Mouse (Mus musculus): ENCODE results near the gene Idh2. TPM values are rescaled to one million over a fixed set of nuclear protein-coding genes. Genes with fewer than 3 reads are reported as not detected.
A peak's percentile ranks its signal among the peaks of the same experiment; 100 is the strongest.

The Idh2 gene
- total RNA-seq, 4 experiments from 2014 or later = 295 to 383 (median 326) TPM

DNA sequence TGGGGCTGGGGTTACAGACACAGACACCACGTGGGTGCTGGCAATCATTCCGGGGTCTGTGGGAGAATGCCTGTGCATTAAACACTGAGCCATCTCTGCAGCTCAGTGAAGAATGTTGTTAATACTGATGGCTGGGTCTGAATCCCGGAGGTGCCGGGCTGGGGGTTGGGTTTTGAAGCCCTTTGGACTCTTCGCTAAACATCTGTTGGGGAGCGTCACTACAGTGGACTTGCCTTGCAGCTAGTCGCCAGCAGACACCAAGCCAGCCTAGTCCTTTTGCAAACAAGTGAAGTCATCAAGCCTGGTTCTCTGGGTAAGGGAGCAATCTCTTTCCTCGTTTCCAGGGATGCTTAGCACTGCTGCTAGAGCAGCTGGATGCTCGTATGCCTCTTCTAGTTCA is 27.0 kb downstream of the Idh2 start:
- DNase-seq (ENCODE audit: low spot score in 2 of 2) = no peak

DNA sequence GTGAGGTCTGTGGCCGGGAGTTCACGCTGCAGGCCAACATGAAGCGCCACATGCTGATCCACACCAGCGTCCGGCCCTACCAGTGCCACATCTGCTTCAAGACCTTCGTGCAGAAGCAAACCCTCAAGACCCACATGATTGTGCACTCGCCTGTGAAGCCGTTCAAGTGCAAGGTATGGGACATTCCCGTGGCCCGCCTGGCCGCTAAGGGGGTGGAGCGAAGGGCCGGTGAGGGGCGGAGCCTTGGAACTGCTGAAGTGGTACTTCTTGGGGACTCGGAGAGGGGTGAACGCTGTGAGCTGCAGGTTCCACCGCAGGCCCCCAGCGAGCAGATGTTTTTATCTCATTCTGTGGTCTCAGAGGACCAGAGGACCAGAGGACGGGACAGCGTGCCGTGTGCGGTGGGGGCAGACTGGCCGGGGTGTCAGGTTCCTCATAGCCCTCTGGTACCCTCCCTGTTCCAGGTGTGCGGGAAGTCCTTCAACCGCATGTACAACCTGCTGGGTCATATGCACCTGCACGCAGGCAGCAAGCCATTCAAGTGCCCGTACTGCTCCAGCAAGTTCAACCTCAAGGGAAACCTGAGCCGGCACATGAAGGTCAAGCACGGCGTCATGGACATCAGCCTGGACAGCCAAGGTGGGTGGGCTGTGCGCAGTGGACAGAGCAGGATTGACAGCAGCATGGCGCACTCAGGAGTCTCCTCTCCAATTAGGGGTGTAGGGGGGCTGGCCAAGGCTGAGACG is 29.0 kb downstream of the Idh2 start:
- DNase-seq (ENCODE audit: low spot score in 2 of 2) = no peak

DNA sequence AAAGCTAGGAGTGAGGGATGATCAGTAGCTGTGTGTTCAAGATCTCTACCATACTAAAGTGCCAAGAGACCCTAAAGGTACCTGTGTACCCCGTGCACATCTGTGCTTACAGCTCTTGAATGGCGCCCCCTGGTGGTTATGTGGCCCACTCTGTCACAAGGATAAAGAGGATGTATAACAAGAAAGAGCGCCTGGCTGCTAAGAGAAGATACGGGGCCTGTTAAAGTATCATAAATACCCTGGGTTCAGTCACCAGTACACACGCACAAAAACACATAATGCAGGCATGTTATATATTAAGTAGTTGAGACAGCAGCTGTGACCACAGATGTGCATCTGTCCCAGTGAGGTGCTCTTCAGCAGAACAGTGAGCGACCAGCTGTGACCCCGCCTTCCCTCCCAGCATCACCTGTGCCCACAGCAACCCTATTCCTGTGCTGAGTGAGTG is 30.7 kb downstream of the Idh2 start:
- no peak for DNase-seq (ENCODE audit: low spot score in 2 of 2)

DNA sequence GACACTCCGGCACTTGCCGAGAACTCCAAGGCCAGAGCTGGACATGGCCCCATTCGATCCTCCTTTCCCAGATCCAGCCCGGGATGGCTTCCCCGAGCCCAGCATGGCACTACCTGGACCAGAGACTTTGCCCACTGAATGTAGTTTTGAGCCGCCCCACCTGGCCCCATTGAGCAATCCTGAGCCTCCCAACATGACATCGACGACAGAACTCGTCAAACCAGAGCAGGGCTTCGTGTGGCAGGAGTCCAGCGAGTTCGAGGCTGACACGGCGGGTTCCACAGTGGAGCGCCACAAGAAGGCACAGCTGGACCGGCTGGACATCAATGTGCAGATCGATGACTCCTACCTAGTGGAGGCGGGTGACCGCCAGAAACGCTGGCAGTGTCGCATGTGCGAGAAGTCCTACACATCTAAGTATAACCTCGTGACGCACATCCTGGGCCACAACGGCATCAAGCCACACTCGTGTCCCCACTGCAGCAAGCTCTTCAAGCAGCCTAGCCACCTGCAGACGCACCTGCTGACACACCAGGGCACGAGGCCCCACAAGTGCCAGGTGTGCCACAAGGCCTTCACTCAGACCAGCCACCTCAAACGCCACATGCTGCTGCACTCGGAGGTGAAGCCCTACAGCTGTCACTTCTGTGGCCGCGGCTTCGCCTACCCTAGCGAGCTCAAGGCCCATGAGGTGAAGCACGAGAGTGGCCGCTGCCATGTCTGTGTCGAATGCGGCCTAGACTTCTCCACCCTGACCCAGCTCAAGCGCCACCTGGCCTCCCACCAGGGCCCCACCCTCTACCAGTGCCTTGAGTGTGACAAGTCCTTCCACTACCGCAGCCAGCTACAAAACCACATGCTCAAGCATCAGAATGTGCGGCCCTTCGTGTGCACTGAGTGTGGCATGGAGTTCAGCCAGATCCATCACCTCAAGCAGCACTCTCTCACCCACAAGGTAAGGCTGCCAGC is 33.3 kb downstream of the Idh2 start:
- DNase-seq (ENCODE audit: low spot score in 2 of 2) = no peak

DNA sequence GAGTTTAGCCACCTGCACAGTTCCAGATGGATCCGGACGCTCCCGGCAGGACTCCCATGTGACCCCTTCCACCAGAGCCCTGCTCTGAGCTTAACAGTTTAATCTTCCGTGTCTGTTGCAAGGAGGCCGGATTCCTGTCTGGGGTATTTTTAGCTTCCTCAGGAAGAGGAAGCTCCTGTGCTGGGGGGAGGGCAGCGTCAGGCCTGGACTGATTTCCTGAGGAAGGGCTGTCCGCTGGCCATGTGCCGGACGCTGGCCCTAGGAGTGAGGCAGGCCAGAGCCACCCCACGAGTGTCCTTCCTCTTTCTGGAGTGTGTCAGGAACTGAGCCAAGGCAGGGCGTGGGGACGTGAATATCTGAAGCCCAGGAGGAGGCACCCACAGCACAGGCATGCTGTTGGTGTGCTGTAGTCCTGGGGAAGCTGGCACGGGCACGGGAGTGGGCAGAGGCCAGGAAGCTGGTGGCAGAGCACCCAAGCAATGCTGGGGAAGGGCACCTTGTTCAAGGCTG is 36.3 kb downstream of the Idh2 start:
- peak; percentile 80 to 87 for DNase-seq (ENCODE audit: low spot score in 2 of 2)

DNA sequence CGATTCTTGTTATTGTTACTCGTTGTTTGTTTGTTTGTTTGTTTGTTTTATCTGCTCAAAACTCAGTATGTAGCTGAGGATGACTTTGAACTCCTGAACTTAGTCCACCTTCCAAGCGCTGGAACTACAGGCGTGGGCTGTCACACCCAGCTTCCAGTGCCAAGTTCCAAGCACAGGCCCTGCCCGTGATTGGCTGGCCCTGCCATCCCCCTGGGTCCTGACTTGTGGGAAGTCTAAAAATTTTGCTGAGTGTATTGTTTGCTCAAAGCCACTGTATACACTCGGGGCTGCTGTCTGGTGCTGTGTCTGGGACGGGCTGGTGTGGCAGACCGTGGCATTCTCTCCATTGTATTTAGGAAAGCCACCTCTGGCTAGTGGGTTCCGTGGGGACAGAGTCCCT is 37.4 kb downstream of the Idh2 start:
- DNase-seq (ENCODE audit: low spot score in 2 of 2) = no peak

DNA sequence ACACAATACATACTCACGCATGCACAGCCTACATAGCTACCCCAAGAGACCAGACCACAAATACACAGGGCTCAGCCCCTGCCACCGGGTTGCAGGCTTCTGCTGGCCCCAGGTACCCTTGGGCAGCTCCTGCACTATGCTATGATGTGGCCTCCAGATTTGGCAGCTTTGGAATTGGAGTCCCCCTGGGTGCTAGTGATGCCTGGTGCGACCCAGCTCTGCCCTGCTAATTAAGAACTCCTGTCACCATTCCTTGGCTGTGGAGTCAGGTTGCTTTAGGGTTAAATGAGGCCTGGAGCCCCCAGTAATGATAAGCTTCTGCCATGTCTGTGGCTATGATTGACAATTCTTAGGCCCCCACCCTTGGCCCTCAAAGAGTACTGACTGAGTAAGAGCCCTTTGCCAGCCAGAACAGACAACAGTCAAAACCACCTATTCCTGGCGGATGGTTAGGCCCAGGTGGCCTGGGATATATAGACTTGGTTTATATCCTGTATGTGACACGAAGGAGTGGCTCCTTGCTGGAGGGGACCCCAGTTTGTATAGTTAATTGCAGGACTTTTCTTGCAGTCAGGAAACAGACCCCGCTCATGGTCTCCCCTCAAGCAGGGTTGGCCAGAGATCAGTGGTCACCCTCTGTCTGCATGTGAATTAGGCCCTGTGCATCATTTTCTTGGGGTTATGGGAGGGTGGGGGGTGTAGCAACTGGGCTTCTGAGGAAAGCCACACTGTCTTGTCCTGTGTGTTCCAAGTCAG is 38.1 kb downstream of the Idh2 start:
- DNase-seq (ENCODE audit: low spot score in 2 of 2) = no peak

DNA sequence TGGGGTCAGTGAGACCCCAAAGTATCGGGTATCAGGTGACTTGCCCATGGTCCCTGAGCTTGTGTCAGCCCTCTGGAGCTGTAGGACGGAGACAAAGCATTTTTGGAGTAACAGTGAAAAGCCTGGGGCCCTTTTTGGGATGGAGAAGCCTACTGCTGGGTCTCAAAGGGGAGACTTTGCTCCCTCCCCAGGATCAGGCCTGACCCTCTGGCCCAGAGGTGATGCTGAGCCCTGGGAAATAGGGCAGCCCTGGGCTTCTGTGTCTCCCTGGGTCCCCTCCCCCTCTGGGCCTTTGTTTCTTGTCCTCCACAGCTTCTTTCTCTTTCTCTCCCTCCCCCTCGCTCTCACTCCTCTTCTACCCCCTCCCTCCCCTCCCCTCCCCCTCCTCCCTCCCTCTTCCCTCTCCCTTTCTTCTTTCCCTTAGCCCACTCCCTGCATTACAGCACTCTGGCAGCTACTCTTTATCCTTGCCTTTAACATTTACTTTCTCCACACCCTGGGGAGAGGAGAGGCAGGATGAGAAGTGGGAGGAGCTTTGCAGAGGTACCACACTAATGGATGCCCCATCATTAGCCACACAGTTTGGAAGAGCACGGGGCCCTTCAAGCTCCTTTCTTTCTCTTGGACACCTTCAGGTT is 39.1 kb downstream of the Idh2 start:
- DNase-seq (ENCODE audit: low spot score in 2 of 2) = no peak

DNA sequence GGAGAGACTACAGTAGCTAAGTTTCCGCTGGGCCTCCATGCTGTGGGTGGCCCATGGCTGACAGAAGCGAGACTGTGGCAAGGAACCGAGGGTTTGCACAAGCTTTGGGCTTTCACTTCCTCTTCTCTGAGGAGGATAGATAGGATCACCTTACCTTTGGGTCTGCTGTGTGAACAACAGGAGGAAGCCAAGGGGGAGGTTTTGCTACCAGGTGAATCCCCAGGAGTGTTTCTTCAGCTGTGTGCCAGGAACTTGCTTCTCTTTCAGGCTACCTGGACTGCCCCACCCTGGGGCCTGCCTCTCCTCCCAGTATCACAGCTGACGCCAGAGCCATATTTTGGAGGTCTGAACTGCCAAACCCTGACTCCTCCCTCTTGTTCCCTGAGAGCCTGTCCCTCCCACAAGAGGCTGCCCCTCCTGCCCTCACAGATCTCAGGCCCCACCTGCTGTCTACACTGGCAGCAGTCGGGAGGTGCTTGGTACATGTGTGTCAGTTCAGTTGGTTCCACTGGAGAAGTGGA is 40.2 kb downstream of the Idh2 start:
- peak; percentile 26 to 33 for DNase-seq (ENCODE audit: low spot score in 2 of 2)

DNA sequence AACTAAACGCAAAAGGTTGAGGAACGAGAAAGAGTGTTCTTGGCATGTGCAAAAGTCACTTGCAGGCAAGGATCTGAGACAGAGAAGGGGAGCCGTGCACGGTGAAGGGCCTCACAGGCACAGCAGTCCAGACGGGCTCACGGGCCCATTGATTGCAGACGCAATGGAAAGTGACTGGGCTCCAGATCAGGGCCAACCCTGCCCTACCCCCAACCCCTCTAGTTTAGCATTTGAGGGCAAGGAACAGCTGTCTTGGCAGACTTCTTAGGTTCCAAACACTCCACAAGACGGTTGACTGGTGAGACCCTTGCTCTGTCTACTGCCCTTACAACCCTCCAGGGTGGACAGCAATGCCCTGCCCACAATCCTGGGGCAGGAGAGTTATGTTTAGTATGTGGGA is 41.7 kb downstream of the Idh2 start:
- no peak for DNase-seq (ENCODE audit: low spot score in 2 of 2)

DNA sequence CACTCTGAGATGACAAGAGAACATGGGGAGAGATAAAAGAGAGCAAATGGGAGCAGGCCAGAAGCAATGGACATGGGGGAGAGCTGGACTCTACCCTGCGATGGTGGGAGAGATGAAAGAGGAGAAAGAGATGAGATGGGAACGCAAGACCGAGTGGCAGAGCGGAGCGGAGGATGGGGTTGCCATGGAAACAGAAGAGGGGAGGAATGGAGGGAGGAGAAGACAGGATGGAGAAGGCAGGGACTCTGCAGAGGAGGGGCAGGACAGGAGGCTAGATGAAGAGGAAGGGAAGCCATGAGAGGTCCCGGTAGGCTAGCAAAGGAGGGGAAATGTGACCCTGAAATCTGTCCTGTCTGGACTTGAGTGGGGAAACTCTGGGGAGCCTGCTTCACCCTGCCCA is 42.9 kb downstream of the Idh2 start:
- DNase-seq (ENCODE audit: low spot score in 2 of 2) = no peak

DNA sequence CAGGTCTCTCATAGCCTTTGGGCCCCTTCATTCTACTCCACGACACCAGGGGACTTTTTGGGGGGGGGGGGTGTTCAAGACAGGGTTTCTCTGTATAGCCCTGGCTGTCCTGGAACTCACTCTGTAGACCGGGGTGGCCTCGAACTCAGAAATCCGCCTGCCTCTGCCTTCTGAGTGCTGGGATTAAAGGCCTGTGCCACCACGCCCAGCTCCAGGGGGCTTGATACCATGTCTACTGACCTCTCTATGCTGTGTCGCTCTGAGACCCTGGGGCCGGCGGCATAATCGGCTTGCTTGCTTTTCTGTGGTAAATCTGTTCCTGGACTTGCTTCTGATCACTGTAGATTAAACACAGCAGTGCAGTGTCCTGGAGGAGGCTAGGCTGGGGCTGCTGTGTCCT is 44.0 kb downstream of the Idh2 start:
- DNase-seq (ENCODE audit: low spot score in 2 of 2) = no peak

DNA sequence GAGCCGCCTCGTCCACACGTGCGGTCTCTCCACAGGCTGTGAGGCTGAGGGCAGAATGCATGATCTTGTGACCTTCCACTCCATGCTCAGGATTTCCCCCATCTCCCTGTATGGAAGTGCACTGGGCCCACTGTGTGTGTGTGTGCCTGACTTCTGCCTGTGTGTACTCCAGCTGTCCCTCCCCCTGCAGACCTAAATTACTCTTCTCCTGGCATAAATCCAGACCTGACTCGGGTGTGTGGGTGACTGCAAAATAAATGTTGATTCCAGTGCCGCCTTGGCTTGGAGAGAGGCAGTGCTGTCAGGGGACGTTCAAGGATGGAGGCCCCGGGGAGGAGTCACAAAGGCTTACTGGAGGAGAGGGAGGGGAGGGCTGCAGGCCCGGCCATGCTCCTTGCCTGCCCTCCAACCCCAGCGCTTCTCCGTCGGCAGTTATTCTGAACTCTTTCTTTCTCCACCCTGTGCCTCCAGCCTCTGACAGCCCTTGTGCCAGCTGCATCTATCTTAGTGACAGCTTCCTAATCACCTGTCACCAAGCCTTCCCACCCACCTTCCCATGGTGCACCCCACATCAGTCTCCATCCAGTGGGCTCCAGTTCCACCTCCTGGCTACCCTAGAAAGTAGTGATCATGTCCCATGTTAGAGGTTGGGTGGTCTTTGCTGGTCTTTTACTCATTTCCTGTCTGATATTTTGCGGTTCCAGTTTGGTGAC is 45.4 kb downstream of the Idh2 start:
- DNase-seq (ENCODE audit: low spot score in 2 of 2) = no peak

DNA sequence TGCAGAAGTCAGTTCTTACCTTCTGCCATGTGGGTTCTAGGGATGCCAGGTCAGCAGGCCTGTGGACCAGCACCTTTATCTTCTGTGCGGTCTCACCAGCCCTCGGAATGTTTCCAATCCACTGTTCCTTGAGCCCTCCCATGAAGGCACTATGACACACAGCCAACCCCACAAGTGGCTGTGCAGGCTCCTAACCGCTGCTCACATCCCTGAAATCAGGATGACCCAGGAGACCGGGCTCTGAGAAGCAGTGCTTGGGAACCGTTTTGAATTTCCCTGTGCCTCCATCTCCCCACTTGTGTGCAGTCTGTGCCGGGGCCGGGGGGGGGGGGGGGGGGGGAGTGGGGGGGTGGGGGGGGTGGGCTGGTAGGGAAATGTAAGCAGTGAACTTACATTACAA is 46.9 kb downstream of the Idh2 start:
- no peak for DNase-seq (ENCODE audit: low spot score in 2 of 2)

DNA sequence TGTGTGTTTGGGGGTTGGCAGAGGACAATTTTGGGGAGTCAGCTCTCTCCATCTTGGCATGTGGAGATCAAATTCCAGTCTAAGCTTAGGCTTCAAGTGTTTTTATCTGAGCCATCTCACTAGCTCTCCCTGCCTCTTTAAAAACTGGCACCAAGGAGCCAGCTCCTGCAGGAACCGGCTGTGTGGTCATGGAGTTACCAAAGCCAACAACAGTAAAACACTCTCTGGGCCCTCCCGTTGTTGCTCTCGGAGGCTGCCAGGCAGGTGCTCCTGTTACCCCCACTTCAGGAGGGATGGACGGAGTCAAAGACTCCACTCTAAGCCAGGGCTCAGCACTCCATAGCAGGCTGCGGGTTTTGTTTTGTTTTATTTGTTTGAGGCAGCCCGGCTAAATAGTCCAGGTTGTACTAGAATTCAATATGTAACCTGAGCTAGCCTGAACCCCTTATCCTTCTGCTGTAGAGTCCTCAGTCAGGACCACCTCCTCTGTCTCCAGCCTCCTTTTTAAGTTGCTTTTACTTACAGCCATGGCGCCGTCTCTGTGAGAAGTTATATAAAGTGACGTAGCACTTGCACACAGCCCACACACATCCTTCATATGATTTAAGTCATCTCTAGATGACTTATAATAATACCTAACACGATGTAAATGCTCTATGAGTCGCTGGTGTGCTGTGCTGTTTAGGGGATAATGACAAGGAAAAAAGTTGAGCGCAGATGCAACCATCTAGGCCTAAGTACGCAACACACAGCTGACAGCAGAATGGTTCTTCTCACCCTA is 48.3 kb downstream of the Idh2 start:
- no peak for DNase-seq (ENCODE audit: low spot score in 2 of 2)

DNA sequence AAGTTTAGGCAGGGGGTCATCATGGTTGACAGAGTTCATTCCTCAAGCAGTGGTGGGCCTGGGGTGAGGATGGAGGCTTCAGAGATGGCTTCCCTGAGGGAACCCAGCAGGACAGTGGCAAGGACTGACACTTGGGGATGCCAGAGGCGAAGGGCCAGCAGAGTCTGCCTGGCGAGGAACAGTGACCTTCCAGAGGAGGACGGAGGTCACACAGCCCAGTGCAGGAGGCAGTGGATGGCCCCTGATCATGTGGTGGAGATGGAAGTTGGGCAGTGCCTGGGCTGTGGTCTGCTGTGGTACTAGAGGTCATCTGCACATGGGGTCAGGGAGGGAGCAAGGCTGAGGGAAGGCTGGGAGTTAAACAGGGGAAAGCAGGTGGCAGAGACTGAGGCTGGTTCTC is 49.9 kb downstream of the Idh2 start:
- DNase-seq (ENCODE audit: low spot score in 2 of 2) = no peak

DNA sequence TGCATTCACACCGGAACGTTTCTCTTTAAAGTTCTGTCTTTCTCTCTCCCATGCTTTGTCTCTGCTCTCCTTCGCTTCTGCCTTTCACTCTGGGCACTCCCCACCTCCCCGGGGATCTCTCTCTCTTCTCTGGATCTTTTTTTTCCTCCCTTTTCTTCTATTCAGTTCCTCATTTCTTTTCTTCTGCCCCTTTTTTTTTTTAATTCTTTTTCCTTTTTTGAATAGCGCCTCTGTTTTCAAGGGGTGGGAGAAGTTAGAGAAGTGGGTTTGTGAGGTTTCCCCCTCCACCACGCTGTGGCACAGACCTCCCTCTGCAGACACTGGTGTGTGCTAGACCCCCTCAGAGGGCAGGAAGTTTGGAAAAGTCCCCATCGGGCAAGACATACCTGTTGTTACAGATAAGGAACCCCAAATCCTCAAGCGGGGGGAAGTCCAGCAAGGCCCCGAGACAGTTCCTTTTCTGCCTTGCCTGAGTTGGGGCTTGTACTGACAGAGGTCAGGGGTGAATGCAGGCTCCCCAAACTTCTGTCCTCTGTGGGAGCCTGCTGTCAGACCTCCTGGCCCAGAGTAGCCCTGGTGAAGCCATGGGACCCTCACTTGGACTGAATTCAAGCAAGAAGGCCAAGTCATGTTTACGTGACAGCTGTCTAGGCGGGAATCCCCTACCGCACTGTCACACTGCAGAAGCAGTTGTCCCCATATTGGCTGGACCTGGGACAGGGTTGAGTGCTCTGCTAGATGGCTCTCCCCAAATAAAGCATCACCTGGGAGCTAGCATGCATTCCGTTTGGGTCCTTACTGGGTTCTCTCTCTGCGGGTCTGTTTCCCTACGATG is 51.1 kb downstream of the Idh2 start:
- no peak for DNase-seq (ENCODE audit: low spot score in 2 of 2)

DNA sequence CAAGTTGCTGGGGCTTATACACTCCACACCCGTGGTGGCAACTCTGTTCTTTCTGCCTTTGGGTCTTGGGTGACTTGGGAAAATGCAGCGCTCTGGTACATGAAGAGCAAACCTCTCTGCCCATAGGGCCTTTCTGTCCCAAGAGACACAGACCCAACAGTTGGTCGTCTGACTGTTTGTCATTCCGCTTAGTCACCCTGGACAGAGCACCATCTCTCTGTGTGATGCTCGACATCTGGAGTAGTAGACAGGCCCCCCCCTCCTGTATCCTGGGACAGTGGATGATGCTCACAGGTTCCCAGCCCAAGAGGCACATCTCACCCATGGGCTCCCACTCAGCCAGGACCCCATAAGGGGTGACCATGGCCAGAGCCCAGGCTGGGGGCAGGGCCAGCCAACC is 51.9 kb downstream of the Idh2 start:
- DNase-seq (ENCODE audit: low spot score in 2 of 2) = no peak
